Mouse (Mus musculus): Measurements from ENCODE around the gene Frrs1. TPM values are rescaled to one million over a fixed set of nuclear protein-coding genes. Genes with fewer than 3 reads are reported as not detected.

Gene Frrs1
- polyA plus RNA-seq, 1 experiment from 2014 or later, result 12.2 TPM

DNA sequence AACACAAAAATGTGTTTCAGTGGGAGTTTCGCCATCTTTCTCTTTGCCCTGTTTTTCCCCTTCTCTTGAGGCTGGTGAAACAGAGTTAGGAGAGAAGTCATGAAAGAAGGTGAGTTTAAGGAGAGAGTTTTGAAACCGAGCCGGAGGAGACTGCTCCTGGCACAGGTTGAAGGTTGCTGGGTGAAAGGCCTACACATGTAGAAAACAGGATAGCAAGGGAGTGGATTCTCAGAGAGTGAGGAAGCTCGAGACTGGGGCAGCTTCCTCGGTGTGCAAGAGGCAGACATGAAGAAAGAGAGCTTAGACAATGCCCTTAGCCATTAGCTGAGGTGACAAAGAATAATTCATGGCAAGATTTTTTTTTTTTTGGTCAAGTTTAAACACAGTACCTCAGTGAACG lies 94.1 kb downstream of the Frrs1 start:
- H3K27ac ChIP-seq (ENCODE audit: low read depth, low read length), result no peak overlapping the region
- H3K27me3 ChIP-seq (ENCODE audit: control insufficient read depth, insufficient read depth, low read length), result no peaks in the 10 kb centered on the region
- H3K4me1 ChIP-seq (replicated peaks; ENCODE audit: control insufficient read depth, insufficient read depth, low read length), result no peaks in the 10 kb centered on the region
- H3K4me2 ChIP-seq (ENCODE audit: low read depth, low read length, severe bottlenecking), result no peak overlapping the region
- no peak for DNase-seq (ENCODE audit: low spot score)
- H3K9me3 ChIP-seq (ENCODE audit: control insufficient read depth, low read length), result no peaks in the 10 kb centered on the region
- H3K4me3 ChIP-seq (ENCODE audit: low read depth, low read length), result no peak overlapping the region
- 89% methylated on average over 6 of the region's 6 CpGs for WGBS
- no peaks in the 10 kb centered on the region for H3K36me3 ChIP-seq (ENCODE audit: control insufficient read depth, insufficient read depth, low read length)
- H3K9ac ChIP-seq (ENCODE audit: low read length), result no peak overlapping the region
- ATAC-seq (replicated peaks; ENCODE audit: low FRiP score), result no peak

DNA sequence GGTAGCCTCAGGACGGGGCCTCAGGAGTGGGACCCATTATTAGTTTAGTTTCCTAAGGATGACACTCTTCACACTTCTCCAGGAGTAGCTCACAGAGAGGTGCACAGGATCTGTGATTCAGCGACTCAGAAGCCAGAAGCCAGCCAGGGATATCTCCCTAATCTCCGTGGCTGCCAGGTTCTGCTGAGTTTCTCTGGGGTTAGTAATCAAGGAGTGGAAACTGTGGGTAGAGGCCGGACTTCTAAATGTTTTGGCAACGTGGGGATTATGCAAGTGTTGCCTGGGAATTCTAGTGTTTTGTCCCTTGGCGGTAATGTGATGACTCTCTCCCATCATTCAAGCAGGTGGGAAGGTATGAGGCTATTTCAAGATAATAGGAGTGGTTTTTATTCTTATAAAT lies 95.8 kb downstream of the Frrs1 start:
- ATAC-seq (replicated peaks; ENCODE audit: low FRiP score) (no peak; the same call in 1 of the 2 replicates), DNase-seq (ENCODE audit: low spot score) (no peak)
- H3K4me2 ChIP-seq (ENCODE audit: low read depth, low read length, severe bottlenecking), result no peak overlapping the region
- no peaks in the 10 kb centered on the region for H3K9me3 ChIP-seq (ENCODE audit: control insufficient read depth, low read length)
- no peaks in the 10 kb centered on the region for H3K4me1 ChIP-seq (replicated peaks; ENCODE audit: control insufficient read depth, insufficient read depth, low read length)
- WGBS, result 68% methylated on average over 6 of the region's 6 CpGs
- no peak overlapping the region for H3K4me3 ChIP-seq (ENCODE audit: low read depth, low read length)
- H3K9ac ChIP-seq (ENCODE audit: low read length), result no peak overlapping the region
- H3K36me3 ChIP-seq (ENCODE audit: control insufficient read depth, insufficient read depth, low read length), result no peaks in the 10 kb centered on the region
- H3K27me3 ChIP-seq (ENCODE audit: control insufficient read depth, insufficient read depth, low read length), result no peaks in the 10 kb centered on the region
- H3K27ac ChIP-seq (ENCODE audit: low read depth, low read length), result no peak overlapping the region

Other genes starting within 250 kb of the Frrs1 start
- gene Trmt13, start 244.9 kb upstream of the Frrs1 start, polyA plus RNA-seq (2014; fragmentation: Nextera tagmentation; extraction: Ambion mirVana), result 28.6 and 29.0 TPM in 2 replicates
- 83.2 and 88.1 TPM in 2 replicates for gene Mfsd14a, start 196.8 kb upstream of the Frrs1 start, polyA plus RNA-seq (2014; fragmentation: Nextera tagmentation; extraction: Ambion mirVana)
- not detected in 2 replicates for gene Gm43191, start 178.2 kb upstream of the Frrs1 start, polyA plus RNA-seq (2014; fragmentation: Nextera tagmentation; extraction: Ambion mirVana)
- 8.4 and 11.2 TPM in 2 replicates for gene Slc35a3, start 146.6 kb upstream of the Frrs1 start, polyA plus RNA-seq (2014; fragmentation: Nextera tagmentation; extraction: Ambion mirVana)
- 14.9 and 17.4 TPM in 2 replicates for gene Agl, start 51.3 kb upstream of the Frrs1 start, polyA plus RNA-seq (2014; fragmentation: Nextera tagmentation; extraction: Ambion mirVana)
- not detected in 2 replicates for gene 4930455H04Rik, start 108.8 kb downstream of the Frrs1 start, polyA plus RNA-seq (2014; fragmentation: Nextera tagmentation; extraction: Ambion mirVana)
- 5.3 and 6.6 TPM in 2 replicates for gene Palmd, start 109.5 kb downstream of the Frrs1 start, polyA plus RNA-seq (2014; fragmentation: Nextera tagmentation; extraction: Ambion mirVana)

Measured in forebrain, embryonic 11.5 days (tissue).